Mouse (Mus musculus): ENCODE results near the gene Mrfap1.
"Not testable (repeated sequence)": the region's sequence is repeated elsewhere in the genome, so short reads cannot be mapped to it uniquely, and the experiment has no call there.

DNA sequence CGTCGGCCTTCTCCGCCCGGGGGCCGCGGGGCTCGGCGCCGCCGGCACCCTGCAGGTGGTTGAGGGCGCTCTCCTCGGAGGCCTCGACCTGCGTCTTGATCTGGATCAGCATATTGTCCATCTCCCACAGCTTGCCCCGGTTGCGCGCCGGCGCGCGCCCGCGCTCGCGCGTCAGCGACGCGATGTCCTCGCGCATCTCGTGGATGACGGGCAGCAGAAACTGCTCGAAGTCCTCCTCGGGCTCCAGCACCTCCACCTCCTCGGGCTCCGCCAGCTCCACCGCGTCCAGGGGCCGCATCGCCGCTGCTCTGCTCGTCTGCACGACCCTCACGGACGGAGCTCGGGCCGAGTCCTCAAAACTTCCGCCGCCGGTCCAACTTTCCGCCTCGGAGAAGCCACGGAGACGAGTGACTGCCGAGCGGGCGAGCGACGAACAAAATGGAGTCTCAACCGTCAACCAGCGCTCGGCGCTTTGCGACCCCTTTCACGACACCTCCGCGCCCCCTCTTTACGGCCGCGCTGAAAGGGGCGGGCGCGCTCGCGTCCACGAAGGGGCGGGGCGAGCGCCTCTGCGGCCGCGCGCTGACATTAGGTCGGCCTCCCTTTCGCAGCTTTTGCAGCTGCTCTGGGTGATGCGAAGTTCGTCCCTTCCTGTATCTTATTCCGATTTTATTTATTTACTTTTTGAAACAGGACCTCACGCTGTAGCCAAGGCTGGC lies at the start of gene Mrfap1:
- TF ChIP-seq GATA1 (IDR thresholded peaks at IDR 0.05; ENCODE audit: borderline replicate concordance, low read length); FLI1 (IDR thresholded peaks at IDR 0.05; ENCODE audit: low read length): not testable (repeated sequence)
